Mouse (Mus musculus) layer of hippocampus, postnatal 14 days (tissue): ENCODE data around the gene Olfr67. TPM values are rescaled to one million over a fixed set of nuclear protein-coding genes. Genes with fewer than 3 reads are reported as not detected.
"Not testable (repeated sequence)": the region's sequence is repeated elsewhere in the genome, so short reads cannot be mapped to it uniquely, and the experiment has no call there.

Source experiments
- DNase-seq, 2 experiments: peaks; one replicate each; pipeline ENCODE4 v3.0.0; 2021 to 2022; ENCODE audit warnings: low spot score in 2 of 2, mixed read lengths in 1 of 2
- total RNA-seq, 2 experiments: library from RNA; stranded (reverse); gene quantifications; 2 replicates each; pipeline ENCODE4 v1.2.3; 2021

The Olfr67 gene
- total RNA-seq, 2 experiments from 2014 or later = not detected

- not testable (repeated sequence) for DNase-seq
These were observed 14.0 kb downstream of the Olfr67 start for GRCm38 (mm10) chr7:103777652-103778051.

GRCm38 (mm10) chr7:103771494-103771893, 20.1 kb downstream of the Olfr67 start, which contains the start of gene Olfr69:
Gene Olfr69 (minus strand): TSS chr7:103771594.
- DNase-seq = no peak

GRCm38 (mm10) chr7:103767687-103768086, 23.9 kb downstream of the Olfr67 start:
- DNase-seq = not testable (repeated sequence)

- not testable (repeated sequence) for DNase-seq
These were observed 29.4 kb downstream of the Olfr67 start for GRCm38 (mm10) chr7:103762212-103762611.

- DNase-seq = no peak
These were observed 34.4 kb downstream of the Olfr67 start, which contains the start of gene Olfr630 for GRCm38 (mm10) chr7:103757233-103757632. Gene Olfr630 (minus strand): TSS chr7:103757333.

GRCm38 (mm10) chr7:103744843-103745242, 46.8 kb downstream of the Olfr67 start, which contains the start of gene Olfr629:
Gene Olfr629 (minus strand): TSS chr7:103744943.
- DNase-seq = no peak

Other genes starting within 250 kb of the Olfr67 start
- not detected for gene Olfr612, start 249.1 kb downstream of the Olfr67 start, total RNA-seq
- gene Olfr613, start 243.7 kb downstream of the Olfr67 start, total RNA-seq = not detected
- gene Olfr615, start 235.7 kb downstream of the Olfr67 start, total RNA-seq = not detected
- not detected for gene Olfr616, start 222.7 kb downstream of the Olfr67 start, total RNA-seq
- not detected for gene Olfr617, start 218.8 kb downstream of the Olfr67 start, total RNA-seq
- gene Olfr618, start 201.7 kb downstream of the Olfr67 start, total RNA-seq = not detected
- gene Olfr619, start 191.2 kb downstream of the Olfr67 start, total RNA-seq = not detected
- gene Olfr620, start 179.3 kb downstream of the Olfr67 start, total RNA-seq = not detected
- not detected for gene Olfr622, start 149.1 kb downstream of the Olfr67 start, total RNA-seq
- gene Olfr623, start 128.1 kb downstream of the Olfr67 start, total RNA-seq = not detected
- under 1 TPM in 1 of 2 experiments, not detected in 1; 0.07 TPM for gene Olfr624, start 120.6 kb downstream of the Olfr67 start, total RNA-seq
- not detected for gene Olfr625-ps1, start 109.1 kb downstream of the Olfr67 start, total RNA-seq
- gene Olfr243, start 77.2 kb downstream of the Olfr67 start, total RNA-seq = not detected
- not detected for gene Olfr628, start 61.4 kb downstream of the Olfr67 start, total RNA-seq
- gene Olfr629, start 46.9 kb downstream of the Olfr67 start, total RNA-seq = not detected
- gene Olfr630, start 34.5 kb downstream of the Olfr67 start, total RNA-seq = not detected
- gene Olfr69, start 20.2 kb downstream of the Olfr67 start, total RNA-seq = not detected
- gene Olfr68, start 12.1 kb downstream of the Olfr67 start, total RNA-seq = not detected
- 10 to 100 TPM; 58.3 to 79.4 TPM for gene Hbb-bt, start 22.2 kb upstream of the Olfr67 start, total RNA-seq
- 100 to 1,000 TPM; 565 to 654 TPM for gene Hbb-bs, start 36.3 kb upstream of the Olfr67 start, total RNA-seq
- gene Hbb-bh2, start 48.7 kb upstream of the Olfr67 start, total RNA-seq = not detected
- not detected for gene Hbb-bh1, start 51.3 kb upstream of the Olfr67 start, total RNA-seq
- not detected for gene Hbb-y, start 61.4 kb upstream of the Olfr67 start, total RNA-seq
- not detected for gene Olfr66, start 94.4 kb upstream of the Olfr67 start, total RNA-seq
- not detected for gene Olfr64, start 102.7 kb upstream of the Olfr67 start, total RNA-seq
- not detected for gene Olfr65, start 111.7 kb upstream of the Olfr67 start, total RNA-seq
- gene Olfr631, start 137.0 kb upstream of the Olfr67 start, total RNA-seq = not detected
- gene Olfr632, start 142.5 kb upstream of the Olfr67 start, total RNA-seq = not detected
- not detected for gene Olfr633, start 152.6 kb upstream of the Olfr67 start, total RNA-seq
- gene Olfr635, start 179.3 kb upstream of the Olfr67 start, total RNA-seq = under 1 TPM; 0.07 to 0.09 TPM
- gene Olfr638, start 206.9 kb upstream of the Olfr67 start, total RNA-seq = not detected
- gene Olfr639, start 225.5 kb upstream of the Olfr67 start, total RNA-seq = under 1 TPM; 0.07 to 0.19 TPM
- not detected for gene Olfr640, start 233.8 kb upstream of the Olfr67 start, total RNA-seq
- gene Olfr641, start 243.6 kb upstream of the Olfr67 start, total RNA-seq = not detected